Mouse (Mus musculus) neural tube, embryonic 10.5 days (tissue): ENCODE measurements around the gene Cyth4.

Source experiments
- DNase-seq: peaks from one replicate; pipeline ENCODE4 v3.0.0-alpha.2; 2017; ENCODE audit warnings: low spot score; ENCODE audit errors: extremely low spot score

Cyth4 gene

DNA sequence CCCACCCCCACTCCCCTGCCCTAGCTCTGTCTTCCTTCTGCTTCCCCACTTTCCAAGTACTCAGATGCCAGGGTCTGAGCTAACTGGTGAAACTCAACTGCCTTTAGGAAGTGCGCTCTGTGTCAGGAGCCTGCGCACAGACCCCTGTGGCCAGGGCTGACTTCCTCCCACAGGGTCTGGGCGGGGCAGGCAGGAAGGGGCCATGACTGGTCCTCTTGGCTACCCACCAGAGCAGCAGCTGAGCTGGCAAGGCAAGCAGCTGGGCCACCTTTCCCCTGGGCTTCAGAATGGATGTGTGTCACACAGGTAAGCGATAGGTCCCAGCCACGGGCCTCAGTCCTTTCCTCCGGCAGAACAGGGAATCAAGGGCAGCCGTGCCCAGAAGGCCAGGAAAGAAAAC, at the start of gene Cyth4:
Gene Cyth4, plus strand, starts transcription at position 134 of the 400 bp plus-strand sequence.
- DNase-seq: no peak

DNA sequence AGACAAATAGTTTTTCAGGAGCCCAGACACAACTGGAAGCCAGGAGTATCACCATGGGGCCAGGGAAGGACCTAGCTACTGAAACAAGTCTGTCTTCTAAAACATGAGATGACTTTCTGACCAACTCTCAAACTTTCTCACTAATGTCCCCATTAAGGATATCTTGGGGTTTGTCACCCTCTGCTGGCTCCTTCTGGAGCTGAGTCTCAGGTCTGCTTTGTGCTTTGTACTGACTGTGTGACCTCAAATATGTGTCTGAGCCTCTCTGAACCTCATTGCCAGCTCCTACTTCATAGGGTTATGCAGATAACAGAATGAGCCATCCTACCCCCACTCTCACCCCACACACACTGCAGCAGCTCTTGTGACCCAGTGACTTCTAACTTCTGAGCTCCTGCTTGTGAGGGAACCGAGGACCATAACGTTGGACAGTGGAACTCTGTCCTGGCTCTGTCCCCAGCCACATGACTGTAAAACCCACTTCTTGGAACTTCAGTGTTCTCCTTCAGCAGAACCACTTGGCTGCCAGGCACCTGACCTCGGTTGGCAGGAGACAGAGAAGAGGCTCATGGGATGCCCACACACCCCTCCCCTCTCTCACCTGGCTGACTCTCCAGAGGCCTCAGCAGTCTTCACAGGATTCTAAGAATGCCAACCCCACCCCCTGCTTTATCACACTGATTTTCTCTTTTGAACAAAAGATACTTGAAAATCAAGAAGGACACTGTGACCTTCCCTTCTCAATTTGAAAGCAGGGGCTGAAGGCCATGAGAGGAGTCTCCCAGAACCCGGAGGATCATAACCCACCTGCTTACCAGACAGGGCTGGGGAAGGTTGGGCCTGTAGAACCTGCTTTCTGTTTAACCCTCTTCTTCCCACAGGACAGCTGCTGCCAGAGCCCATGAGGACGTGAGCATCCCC, 49.2 kb upstream of the Cyth4 start:
- DNase-seq: no peak

DNA sequence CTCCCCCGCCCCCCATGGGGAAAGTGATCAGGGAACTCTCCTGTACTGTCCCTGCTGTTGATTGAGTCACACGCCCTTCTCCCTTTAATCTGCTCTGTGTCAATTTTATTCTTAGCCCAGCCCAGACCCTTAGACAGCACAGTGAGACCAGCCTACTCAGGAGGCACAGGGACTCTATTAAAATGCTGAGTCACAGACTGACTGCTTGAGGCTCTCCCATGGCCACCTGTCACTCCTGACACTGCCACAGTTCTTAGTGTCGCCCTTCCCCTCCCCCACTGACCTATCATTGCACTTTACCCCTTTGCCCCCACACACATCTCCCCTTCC, 48.5 kb upstream of the Cyth4 start:
- DNase-seq: no peak

DNA sequence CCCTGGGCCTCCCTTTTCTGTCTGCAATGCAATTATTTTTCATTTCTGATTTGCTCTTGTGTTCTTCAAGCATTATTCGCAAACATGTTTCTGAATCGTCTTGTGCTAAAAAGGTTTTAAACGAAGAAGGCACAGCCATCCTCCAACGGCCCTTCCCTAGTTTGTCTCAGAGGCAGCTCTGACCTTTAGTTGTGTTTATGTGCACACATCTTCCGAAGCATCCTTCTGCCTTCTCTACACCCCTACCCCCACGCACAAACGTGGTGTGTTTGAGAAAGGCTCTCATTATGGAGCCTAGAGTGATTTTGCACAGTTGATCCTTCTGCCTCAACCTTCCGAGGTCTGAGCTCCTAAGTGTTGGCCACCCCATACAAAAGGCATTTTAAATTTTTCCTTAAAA, 48.1 kb upstream of the Cyth4 start:
- no peak for DNase-seq

DNA sequence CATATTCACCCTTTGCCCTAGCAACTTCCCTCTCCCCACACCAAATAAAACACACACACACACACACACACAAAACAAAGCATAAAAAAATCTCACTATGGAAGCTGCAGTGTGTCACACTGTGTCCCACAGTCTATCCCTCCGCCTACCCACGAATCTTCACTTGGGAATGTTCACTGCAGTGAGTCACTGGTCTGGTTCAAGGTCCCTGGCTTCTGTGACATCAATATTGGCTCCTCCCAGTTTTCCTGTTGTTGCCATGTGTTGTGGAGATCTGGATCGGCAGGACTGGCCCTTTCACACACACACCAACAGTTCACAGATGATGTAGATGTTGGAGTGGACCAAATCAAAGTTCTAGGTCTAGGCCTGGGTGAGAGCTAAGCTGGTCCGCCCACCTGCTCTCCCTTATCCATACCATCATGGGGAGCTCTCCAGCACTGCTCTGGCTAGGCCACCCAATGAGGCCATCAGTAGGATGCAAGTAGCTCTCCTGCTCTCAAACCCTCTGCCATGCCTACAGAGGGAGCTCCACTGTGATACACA, 47.6 kb upstream of the Cyth4 start:
- no peak for DNase-seq

DNA sequence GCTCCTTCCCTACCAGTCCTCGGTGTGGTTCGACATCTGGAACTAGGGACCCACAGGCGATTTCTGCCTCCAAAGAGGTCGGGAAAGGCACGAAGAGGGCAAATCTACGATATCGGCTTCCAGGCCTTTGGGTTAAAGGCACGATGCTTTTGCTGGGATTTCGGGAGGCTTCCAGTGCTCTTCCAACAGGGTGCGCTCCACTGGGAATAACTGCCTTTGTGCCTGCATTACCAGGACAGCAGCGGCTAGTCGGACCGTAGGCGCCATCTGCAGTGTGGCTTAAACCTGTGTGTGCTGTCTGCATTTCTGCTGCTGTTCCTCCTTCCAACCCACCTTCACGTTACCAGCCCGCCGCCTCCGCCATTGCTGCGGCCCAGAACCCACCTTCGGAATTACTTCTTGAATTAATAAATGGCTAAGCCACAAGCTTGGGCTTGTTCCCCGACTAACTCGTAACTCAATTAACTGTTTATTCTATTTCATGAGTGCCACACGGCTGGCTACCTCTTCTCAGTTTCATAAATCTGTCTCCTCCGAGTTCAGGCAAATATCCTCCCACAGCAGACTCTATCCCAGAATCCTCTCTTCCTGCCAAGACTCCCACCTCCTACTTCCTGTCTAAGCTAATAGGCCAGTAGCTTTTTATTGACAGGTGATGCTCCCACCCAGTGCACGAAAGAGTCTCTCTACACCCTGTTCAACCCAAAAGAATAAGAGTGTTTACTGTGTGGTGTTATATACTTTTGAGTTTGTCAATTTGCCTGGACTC, 42.1 kb upstream of the Cyth4 start:
- DNase-seq: no peak

DNA sequence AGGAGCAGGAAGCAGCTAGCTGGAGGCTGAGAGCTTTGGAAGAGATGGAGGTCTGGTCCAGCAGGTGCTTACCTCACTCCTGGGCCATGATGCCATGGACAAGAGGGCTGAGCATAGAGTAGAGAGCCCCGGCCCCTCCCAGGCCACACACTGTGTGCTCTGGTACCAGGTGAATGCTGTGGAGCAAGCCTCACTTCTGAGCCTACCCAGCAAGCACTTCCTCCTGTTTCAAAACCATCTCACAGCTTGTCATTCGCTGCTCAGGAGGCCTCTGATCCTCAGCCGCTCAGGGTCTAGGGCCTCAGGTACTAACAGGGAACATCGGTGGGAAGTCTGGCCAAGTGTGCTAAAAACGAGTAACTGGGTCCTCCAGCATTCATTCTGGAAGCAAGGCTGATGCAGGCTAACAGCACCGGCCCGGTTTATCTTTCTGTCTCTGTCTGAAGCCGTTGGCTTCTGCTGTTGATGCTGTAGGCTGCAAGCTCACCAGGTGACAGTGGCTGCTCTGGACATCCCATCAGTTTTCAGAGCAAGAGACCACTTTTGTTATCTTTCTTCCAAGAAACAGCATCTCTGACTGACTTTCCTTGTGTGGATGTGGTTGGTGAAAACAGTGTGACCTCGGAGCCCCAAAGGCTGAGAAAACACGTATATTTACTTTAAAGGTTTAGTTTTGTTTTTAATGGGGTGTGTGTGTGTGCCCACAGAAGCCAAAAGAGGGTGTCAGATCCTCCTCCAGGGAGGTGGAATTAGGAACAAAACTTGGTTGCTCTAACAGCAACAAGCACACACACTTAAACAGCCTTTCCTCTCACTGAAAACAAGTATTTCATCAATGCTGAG, 38.9 kb upstream of the Cyth4 start:
- DNase-seq: no peak

DNA sequence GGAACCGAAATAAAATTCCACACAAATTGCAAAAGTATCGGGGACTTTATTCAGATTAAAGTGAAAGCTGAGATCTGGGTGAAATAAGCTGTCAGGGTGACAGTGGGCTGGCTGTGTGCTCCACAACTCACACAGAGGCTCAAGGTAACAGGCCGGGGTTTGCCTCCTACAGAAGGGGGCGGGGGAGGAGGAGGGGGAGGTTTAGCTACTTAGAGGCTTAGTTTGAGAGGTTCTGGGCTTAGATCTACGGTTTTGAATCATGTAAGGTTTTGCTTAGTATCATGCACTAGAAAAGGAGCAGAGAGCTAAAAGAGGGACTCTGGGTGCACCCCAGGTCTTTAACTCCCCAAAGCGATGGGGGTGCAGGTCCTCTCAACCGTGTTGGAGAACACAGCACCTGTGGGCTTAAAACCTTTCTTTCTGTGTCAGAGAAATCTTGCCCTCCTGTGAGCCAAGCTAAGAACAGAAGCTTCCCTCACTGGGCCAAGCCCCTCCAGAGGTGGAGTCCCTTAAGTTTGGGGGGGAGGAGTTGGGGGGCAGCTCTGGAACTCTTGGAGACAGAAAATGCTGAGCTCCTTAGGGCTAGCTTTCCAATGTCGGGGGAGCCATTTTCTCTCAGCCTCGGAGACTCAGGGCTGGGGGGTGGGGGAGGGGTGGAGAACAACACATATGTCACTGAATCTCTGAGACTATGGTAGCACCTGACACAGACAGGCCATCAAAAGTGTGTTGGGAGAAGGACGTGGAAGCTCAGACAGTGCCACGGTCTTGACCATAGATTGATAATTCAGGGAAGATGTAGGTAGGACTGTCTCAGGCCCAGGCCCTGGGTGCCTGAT, 37.5 kb upstream of the Cyth4 start:
- no peak for DNase-seq

DNA sequence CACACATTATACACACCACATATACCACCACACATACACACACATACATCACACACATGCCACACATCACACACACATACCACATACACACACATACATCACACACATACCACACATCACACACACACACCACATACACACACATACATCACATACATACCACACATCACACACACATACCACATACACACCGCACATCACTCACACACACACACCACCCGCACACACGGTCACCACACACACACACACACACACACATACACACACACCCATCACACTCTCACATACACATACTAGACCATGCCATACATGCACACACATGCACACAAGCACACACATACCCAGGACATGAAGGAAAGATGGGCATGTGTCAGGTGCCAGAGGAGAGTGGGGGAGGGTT, 33.5 kb upstream of the Cyth4 start:
- DNase-seq: no peak

DNA sequence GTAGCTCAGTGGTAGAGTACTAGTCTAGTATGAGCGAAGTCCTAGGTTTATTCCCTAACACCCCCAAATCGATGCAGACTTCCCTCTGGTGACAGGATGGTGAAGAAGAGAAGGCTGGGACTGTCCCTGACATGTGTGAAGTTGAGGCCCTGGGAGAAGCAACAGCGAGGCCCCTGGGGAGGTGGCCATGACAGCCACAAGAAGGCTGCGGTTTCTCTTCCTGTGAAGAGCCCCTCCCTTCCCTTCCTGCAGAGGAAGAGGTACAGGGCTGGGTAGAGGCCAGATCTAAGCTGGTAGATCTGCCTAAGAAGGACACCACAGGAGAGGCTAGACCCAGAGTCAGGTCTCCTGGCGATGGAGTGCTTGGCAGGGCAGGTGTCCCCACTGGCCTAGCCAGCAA, 32.9 kb upstream of the Cyth4 start:
- no peak for DNase-seq

DNA sequence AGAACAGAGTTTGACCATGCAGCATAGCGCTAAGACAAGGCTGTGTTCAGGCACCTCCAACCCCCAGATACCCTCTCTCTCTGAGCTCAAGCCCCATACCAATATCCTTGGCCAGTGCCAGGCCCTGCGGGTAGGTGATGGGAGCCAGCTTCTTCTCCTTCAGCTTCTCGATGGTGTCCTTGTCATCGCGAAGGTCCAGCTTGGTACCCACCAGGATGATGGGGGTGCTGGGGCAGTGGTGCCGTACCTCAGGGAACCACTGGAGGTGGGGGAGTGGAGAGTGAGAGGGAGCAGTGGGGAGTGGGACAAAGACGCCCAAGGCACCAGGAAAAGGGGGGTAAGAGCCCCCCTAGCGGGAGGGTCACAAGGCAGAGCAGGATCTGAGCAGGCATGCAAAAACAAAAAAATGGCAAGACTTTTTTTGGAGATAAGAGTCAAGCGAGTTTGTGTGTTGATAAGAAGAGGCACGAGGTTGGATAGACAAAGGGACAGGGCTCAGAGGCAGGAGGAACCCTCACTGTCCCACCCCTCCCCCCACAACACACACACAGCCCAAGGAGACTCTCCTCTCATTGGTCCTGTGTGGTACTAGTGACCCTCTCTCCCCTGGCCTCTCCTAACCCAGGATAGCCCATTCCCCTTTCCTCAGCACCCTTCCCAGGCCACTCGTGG, 31.9 kb upstream of the Cyth4 start:
- DNase-seq: no peak

DNA sequence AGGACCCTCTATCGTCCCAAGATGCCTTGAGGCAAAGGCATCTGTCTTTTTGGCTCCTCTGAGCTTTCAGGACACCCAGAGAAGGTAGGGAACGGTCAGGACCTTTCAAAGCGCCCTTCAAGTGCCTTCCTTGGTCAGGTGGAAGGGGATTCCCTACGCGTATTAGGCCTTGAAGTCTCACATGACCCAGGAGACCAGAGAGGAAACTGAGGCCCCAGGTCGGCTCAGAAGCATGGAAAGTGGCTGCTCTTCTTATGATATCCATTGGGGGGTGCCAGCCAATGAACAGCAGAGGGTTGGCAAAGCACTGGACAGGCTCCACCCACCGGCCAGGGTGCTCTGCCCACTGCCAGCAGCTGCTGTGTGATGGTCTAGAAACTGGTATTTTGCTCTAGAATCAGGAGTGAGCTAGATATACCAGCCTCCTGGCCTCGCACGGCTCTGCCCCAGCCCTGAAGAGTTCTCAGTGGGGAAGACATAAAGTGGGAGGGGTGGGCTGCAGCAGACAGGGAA, 29.2 kb upstream of the Cyth4 start:
- DNase-seq: no peak

DNA sequence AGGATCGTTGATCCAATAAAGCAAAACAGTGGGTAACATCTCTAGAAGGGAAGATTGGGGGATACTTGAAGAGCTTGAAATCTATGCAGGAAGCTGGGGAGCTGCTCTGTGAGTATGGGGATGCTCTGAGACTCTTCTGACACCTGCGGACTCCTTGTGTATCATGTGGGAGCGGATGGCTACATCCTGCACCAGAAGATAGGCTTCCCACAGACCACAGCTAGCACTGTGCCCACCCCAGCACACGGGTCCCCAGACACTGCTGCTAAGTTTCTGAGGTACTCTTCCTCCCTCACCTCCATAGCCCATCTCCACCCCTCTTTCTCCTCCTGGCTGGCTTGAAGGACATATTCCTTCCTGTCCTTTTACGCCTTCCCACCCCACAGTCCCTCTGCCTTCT, 26.7 kb upstream of the Cyth4 start:
- no peak for DNase-seq

DNA sequence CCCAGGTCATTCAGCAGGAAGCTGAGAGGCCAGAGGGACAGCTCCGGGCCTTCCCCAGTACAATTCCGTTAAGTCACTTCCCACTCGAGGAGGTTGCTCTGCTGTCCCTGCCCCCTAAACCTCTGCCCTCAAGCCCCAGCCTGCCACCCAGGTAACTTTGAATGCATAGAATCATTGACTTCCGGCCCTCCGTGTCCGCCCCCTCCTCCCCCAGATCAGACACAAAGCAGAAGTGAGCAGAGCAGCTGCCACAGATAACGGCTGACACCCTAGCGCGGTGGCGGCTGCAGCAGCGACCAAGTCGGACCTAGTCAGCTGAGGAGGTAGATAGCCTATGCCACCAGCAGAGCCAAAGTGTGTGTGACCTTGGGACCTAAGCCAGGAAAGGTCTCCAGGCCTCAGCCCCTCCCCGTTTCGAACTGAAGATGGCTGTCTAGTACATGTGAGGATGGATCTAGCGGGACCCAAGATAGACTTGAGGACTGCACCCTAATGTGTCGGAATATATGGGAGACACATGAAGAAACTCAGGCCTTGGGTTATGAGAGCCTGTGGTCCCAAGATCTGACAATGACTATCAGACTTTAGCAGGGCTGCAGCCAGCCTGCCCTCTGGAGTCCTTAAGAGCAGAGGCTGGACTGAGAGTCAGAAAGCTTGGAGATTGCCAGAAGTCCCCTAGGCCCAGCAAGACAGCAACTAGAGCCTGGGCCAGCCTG, 25.1 kb upstream of the Cyth4 start:
- DNase-seq: no peak

DNA sequence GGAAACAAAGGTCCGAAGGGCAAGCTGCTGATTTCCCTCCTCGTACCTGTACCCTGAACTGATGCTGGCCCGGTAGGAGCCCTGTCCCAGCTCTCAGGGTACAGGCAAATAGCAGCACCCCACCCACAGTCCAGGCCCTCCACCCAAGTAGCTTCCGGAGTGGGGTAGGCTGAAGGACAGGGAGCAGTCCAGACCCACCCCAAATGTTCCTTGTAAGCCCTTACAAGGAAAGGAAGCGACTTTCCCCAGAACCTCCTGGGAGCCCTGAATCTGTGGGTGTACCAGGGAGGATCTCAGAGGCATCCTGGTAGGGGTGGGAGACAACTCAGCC, 24.6 kb upstream of the Cyth4 start:
- no peak for DNase-seq

DNA sequence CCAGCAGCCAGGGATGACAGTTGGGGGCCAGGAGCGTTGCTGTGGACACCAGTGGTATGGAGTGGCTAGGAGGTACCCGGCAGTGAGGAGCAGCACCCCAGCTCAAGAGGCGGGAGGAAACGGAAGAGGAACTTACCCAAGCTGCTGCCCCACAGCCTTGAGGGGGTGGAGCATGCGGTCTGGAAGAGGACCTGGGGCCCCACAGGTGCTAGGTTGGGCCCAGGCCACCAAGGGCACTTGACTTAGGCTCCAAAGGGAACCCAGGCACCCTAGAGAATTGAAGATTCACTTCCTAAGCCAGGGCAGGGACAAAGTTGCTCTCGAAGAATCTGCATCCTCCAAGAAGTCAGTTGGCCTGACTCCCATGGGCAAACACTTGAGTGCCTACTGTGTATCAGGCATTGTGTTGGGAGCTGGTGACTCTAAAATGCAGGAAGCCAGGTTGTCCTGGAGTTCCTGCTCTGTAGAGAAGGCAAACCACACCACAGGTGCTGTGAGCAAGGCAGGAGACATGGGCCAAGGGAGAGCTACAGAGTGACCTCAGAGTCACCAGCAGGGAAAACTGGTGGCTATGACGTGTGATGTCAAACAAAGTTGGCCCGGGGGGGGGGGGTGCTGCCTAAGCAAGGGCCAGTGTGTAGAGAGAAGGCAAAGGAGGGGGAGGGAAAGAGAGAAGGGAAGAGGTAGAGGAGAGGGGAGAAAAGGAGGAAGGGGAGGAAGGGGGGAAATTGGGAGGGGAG, 24.0 kb upstream of the Cyth4 start, which contains the start of gene Rac2:
Gene Rac2, minus strand, starts transcription at position 126 of the 740 bp plus-strand sequence.
- DNase-seq: no peak

DNA sequence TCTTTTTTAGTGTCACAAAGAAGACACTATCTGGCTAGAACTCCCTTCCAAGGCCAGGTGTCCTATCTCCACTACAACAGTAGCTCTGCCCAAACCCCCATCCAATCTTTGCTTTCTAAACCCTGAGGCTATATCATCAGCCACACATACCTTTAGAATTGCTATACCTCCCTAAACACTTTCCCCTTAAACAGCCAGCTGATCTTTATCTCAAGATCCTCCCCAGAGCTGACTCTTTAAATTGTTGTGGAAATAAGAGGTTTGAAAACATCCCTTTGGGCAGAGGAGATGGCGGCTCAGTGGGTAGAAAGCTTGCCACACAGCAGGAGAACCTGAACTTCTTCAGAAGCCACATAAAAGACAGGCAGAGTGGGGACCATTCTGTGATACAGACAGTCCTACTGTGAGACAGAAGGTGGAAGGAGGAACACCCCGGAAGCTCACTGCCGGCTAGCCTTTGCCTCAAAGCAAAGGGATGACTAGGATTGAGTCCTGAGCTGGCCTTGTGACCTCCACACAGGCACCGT, 20.5 kb upstream of the Cyth4 start:
- DNase-seq: no peak

DNA sequence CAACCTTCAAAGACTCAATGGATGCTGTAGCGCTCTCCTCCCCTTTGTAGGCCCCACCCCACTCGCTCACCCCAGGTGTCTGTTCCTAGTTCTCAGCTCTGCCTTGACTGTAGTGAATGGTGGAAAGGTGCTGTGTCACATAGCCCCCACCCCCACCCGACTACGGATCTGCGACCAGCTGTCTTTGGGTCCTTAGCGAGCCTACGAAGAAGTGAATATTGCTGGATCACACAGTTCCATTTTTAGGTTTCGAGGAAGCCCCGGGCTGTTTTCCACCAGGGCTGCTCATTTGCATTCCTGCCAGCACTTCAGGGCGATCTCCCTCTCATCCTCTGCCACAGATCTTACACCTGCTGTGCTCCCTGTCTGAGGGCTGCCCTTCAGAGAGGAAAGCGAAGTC, 13.5 kb upstream of the Cyth4 start:
- no peak for DNase-seq
